Mouse (Mus musculus): ENCODE data around the gene Stam. TPM values are rescaled to one million over a fixed set of nuclear protein-coding genes. Genes with fewer than 3 reads are reported as not detected.
"Not testable (repeated sequence)": the region's sequence is repeated elsewhere in the genome, so short reads cannot be mapped to it uniquely, and the experiment has no call there.

Stam gene
- polyA plus RNA-seq, 1 experiment from 2014 or later: 67.0 TPM

DNA sequence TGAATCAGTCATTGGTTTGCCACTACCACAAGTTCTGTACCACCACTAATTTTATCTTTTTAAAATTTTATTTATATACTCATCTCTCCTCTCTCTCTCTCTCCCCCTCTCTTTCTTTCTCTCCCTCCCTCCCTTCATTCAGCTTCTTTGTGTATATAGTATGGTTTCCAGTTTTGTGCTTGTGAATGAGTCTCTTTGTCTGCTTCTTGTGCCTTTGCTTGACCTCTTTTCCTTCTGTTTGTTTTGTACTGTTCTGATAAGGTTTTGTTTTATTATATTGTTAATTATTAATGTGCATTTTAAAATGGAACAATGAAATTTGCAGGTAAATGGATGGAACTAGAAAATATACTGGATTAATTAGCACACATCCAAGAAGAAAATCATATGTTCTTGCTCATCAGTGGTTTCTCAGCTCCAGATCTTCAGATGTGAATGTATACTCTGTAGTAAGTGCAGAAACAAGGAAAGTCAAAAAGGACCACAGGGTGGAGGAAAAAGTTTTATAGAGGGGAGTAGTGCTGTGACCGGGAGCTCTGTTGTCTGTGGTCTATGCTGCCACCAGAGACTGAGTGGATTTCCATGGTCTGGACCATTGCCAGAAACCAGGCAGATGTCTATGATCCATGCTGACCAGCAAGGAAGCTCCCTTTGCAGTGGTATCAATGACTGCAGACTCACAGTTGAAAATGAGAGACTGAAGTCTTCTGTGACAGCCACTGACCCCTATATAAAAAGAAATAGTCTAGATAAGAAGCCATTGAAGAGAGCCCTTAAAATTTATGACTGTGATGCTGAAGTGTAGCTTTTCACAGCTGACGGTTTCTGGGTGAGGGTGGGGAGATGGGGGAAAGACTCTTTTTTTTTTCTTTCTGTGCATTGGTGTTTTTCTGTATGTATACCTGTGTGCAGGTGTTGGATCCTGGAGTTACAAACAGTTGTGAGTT is 7.9 kb upstream of the Stam start:
- H3K9me3 ChIP-seq (replicated peaks): no peaks in the 10 kb centered on the region
- H3K27ac ChIP-seq: no peak overlapping the region
- ATAC-seq (replicated peaks; ENCODE audit: low FRiP score): no peak
- no peak overlapping the region for H3K9ac ChIP-seq
- H3K4me2 ChIP-seq: no peak overlapping the region
- no peaks in the 10 kb centered on the region for H3K27me3 ChIP-seq
- no peaks in the 10 kb centered on the region for H3K36me3 ChIP-seq
- no peaks in the 10 kb centered on the region for H3K4me1 ChIP-seq
- H3K4me3 ChIP-seq (replicated peaks): no peak overlapping the region
- WGBS: 29% methylated on average over 2 of the region's 2 CpGs

DNA sequence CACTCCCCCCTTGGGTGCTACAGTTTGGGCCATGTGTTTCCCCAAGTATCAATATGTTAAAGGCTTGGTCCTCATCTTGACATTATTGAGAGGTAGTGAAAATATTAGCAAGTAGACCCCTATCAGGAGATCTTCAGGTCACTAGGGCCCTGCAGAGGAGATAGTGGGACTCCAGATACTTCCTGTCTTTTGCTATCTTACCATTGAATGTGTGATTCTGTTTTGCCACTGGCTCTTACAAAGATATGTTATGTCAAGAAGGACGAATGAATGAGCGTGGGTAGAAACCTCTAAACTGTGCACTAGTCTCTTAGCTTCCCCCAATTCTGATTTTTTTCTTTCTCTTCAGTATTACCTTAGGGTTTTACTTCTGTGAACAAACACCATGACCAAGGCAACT is 4.9 kb upstream of the Stam start:
- no peak overlapping the region for H3K4me3 ChIP-seq (replicated peaks)
- no peaks in the 10 kb centered on the region for H3K36me3 ChIP-seq
- no peaks in the 10 kb centered on the region for H3K9me3 ChIP-seq (replicated peaks)
- H3K27me3 ChIP-seq: no peaks in the 10 kb centered on the region
- 89% methylated on average over 2 of the region's 2 CpGs for WGBS
- no peak overlapping the region for H3K4me2 ChIP-seq
- no peak overlapping the region for H3K27ac ChIP-seq
- 0 out of 2 replicates have a peak, but pooled peaks cover 6% of the 10 kb centered on the region for H3K4me1 ChIP-seq
- no peak for ATAC-seq (replicated peaks; ENCODE audit: low FRiP score)
- no peak overlapping the region for H3K9ac ChIP-seq

DNA sequence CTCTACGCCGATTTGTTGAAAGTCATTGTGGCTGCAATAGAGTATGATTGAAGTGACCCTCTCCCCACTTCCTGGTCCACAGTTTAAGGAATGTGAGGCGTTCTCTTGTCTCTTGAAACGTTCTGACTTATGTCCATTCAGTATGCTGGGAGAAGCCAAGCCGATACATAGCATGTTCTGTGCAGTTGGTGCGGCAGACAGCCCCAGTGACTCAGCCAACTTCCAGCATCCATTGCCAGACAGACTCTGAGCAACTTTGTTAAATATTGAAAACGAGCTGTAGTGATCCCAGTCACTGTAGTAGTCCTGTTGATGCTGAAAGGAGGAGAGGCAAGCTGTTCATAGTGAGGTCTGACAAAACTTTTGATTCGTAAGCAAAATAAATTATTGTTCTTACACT is 3.4 kb upstream of the Stam start:
- no peaks in the 10 kb centered on the region for H3K36me3 ChIP-seq
- 78% methylated on average over 8 of the region's 8 CpGs for WGBS

DNA sequence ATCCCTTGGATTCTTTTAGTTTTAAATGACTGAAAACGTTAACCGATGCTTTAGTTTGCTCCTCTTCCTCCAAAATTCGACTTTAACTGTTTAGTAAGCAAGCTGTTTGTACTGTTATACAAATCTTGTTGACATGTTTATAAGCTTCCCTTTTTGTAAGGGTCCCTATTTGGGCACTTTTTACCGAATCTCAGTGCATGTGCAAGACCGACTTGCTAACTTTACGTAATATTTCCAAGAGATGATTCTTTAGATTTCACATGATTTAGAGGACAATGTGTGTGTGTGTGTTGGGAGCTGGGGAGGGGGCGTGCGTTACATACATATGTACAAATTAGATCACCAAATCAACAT is 913 bp upstream of the Stam start:
- H3K9me3 ChIP-seq (replicated peaks): no peaks in the 10 kb centered on the region

More for the DNA sequence above, 3.4 kb upstream of the Stam start:
- no peak overlapping the region for H3K9ac ChIP-seq
- H3K4me3 ChIP-seq (replicated peaks): no peak overlapping the region
- no peak overlapping the region for H3K4me2 ChIP-seq
- H3K4me1 ChIP-seq: peaks cover 14% of the 10 kb centered on the region
- no peak overlapping the region for H3K27ac ChIP-seq
- H3K27me3 ChIP-seq: no peaks in the 10 kb centered on the region
- ATAC-seq (replicated peaks; ENCODE audit: low FRiP score): no peak
- no peaks in the 10 kb centered on the region for H3K9me3 ChIP-seq (replicated peaks)

DNA sequence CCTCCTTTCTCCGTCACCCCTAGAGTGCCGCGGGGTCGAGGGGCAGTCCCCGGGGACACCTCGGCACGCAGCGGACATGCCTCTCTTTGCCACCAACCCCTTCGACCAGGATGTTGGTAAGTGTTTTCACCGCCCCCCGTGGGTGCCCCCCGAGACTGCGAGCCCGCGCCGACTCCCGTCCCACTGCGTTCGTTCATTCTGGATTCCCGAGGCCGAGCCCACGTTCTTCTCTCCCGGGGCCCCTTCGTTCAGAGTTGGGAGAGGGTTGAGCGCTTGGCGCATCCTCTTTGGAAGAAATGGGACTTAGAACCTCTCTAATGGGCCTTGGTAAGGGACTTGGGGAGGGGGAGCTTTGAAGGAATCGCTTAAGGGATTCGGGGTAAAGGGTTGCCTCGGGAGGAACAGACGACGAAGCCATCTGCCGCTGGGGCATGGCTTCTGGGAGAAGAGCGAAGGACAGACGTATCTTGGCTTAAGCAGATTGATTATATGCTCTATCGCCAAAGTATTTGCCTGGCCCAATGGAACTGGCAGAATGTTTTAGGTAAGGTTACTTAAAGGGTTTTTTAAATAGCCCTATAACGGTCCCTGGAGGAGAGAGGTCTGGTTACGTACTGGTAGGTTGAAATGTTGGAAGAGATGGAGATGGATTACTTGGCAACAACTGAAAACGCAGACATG is 463 bp downstream of the Stam start:
- no peaks in the 10 kb centered on the region for H3K27me3 ChIP-seq

More for the DNA sequence above, 913 bp upstream of the Stam start:
- Histone ChIP-seq H3K4me3 (replicated peaks) (peak overlapping the region; percentile 89), H3K36me3 (no peaks in the 10 kb centered on the region), H3K4me1 (peaks cover 23% of the 10 kb centered on the region), H3K4me2 (peak overlapping the region; percentile 68), H3K9ac (peak overlapping the region; percentile 92), H3K27me3 (no peaks in the 10 kb centered on the region), H3K27ac (peak overlapping the region; percentile 97)
- WGBS: 11% methylated on average over 8 of the region's 8 CpGs
- ATAC-seq (replicated peaks; ENCODE audit: low FRiP score): no peak

DNA sequence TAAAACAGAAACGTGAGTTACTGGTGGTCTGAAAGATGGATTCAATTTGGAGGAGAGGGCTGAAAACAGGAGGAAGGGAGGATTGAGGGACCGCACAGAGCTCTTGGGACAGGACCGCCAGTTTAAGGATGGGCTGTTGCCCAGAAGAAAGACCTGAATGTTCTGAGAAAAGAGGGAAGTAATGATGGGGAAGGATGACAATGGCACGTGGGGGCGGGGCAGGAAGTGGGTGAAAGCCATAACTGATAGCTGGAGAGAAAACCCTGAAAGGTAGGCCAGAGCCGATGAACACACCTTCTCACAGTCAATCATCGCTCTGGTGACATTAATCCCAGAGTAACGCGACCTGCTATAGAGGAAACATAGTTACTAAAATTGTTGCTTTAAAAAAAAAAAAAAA is 4.6 kb downstream of the Stam start:
- H3K4me1 ChIP-seq: peaks cover 18% of the 10 kb centered on the region
- H3K9ac ChIP-seq; H3K9me3 ChIP-seq (replicated peaks); ATAC-seq (replicated peaks; ENCODE audit: low FRiP score); H3K27ac ChIP-seq; H3K27me3 ChIP-seq; H3K4me2 ChIP-seq; H3K36me3 ChIP-seq; H3K4me3 ChIP-seq (replicated peaks): not testable (repeated sequence)
- 93% methylated on average over 9 of the region's 9 CpGs for WGBS

More for the DNA sequence above, 463 bp downstream of the Stam start:
- H3K4me3 ChIP-seq (replicated peaks): peak overlapping the region; percentile 89
- WGBS: under 1% methylated on average over 38 of the region's 38 CpGs
- ATAC-seq (replicated peaks; ENCODE audit: low FRiP score): no peak; the same call in 1 of the 2 replicates
- peak overlapping the region; percentile 92 for H3K9ac ChIP-seq
- peak overlapping the region; percentile 97 for H3K27ac ChIP-seq
- H3K4me1 ChIP-seq: peaks cover 23% of the 10 kb centered on the region
- no peaks in the 10 kb centered on the region for H3K36me3 ChIP-seq
- H3K9me3 ChIP-seq (replicated peaks): no peaks in the 10 kb centered on the region
- H3K4me2 ChIP-seq: peak overlapping the region; percentile 68

DNA sequence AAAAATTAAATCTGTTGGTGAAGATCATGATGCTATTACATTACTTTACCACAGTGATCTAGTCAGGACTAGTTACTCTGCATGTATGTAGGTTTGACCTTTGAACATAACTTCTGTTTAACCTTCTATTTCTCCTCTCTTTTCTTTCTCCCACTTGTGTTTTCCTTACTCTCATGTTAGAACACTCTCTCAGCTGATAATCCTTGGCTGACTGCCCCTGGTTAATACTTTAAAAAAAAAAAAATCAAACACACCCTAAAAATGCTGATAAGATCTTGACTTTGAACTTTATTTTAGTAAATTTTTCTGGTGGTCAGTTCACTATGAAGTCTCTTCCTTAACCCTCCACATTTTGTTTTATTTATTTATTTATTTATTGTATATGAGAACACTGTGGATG is 26.6 kb downstream of the Stam start:
- no peak overlapping the region for H3K4me3 ChIP-seq (replicated peaks)
- no peak overlapping the region for H3K27ac ChIP-seq
- H3K36me3 ChIP-seq: peaks cover 18% of the 10 kb centered on the region
- H3K27me3 ChIP-seq: no peaks in the 10 kb centered on the region
- H3K4me1 ChIP-seq: no peaks in the 10 kb centered on the region
- no peak overlapping the region for H3K9ac ChIP-seq
- ATAC-seq (replicated peaks; ENCODE audit: low FRiP score): no peak
- H3K9me3 ChIP-seq (replicated peaks): no peaks in the 10 kb centered on the region; the same call in 1 of the 2 replicates
- no peak overlapping the region for H3K4me2 ChIP-seq

DNA sequence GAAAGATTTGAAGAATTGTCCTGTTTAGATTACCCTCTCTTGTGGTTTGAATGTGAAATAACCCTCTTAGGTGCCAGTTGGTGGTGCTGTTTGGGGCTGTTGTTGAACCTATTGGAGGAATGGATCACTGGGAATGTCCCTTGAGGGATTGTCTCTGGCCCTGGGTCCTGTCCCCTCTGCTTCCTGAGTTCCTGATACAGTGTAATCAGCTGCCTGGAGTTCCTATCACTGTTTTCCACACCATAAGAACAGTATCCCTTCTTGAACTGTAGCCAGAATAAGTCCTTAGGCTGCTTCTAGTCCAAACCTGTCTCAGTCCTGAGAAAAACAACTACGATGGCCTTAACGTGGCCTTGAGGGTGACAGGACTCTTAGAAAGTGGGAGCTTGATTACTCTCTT is 28.7 kb downstream of the Stam start:
- no peak for ATAC-seq (replicated peaks; ENCODE audit: low FRiP score)
- 88% methylated on average over 2 of the region's 2 CpGs for WGBS
- no peaks in the 10 kb centered on the region for H3K9me3 ChIP-seq (replicated peaks)
- no peak overlapping the region for H3K4me2 ChIP-seq
- H3K4me3 ChIP-seq (replicated peaks): no peak overlapping the region
- H3K36me3 ChIP-seq: peaks cover 14% of the 10 kb centered on the region
- no peaks in the 10 kb centered on the region for H3K27me3 ChIP-seq
- no peak overlapping the region for H3K27ac ChIP-seq
- H3K4me1 ChIP-seq: no peaks in the 10 kb centered on the region
- H3K9ac ChIP-seq: no peak overlapping the region

DNA sequence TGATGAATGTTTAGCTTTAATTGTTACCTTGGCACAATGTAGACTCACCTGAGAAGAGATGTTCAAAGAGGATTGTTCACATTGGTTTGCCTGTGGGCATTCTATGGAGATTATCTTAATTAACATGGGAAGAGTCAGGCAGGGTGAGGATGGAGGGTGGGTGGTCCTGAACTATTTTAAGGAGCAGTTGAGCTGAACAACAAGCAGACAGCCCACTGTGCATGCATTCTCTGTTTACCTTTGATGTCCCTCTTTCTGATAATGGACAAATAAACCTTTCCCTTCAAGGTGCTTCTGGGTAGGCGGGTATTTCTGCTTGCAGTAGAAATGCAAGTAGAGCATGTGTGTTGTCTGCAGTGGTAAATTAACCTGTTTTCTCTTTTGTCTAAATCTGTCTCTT is 30.0 kb downstream of the Stam start:
- ATAC-seq (replicated peaks; ENCODE audit: low FRiP score): no peak
- Histone ChIP-seq H3K36me3 (peaks cover 14% of the 10 kb centered on the region), H3K27me3 (no peaks in the 10 kb centered on the region), H3K4me3 (replicated peaks) (no peak overlapping the region), H3K9ac (no peak overlapping the region), H3K4me2 (no peak overlapping the region), H3K27ac (no peak overlapping the region), H3K4me1 (no peaks in the 10 kb centered on the region), H3K9me3 (replicated peaks) (no peaks in the 10 kb centered on the region)
- 87% methylated on average over 1 of the region's 1 CpGs for WGBS

DNA sequence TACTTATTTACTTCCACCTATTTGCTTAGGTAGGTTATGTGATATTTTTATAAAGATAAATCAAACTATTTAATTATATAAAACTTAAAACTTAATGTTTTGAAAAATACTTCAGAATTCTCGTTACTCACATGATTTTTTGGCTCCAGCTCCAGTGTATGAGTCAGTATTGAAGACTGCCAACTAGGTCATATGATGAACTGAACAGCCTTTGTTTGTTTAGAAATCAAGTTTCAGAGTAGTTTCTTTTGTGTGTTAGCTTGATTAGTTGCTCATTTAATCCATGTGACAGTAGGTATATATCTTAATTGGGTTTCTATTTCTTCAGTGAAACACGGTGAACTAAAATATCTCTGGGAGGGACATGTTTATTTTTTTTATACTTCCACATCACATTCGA is 33.8 kb downstream of the Stam start:
- no peak for ATAC-seq (replicated peaks; ENCODE audit: low FRiP score)
- no peaks in the 10 kb centered on the region for H3K27me3 ChIP-seq
- no peaks in the 10 kb centered on the region for H3K4me1 ChIP-seq
- H3K27ac ChIP-seq: no peak overlapping the region
- WGBS: 60% methylated on average over 3 of the region's 3 CpGs
- H3K4me2 ChIP-seq: no peak overlapping the region
- H3K9ac ChIP-seq: no peak overlapping the region
- H3K9me3 ChIP-seq (replicated peaks): no peaks in the 10 kb centered on the region
- H3K36me3 ChIP-seq: peaks cover 13% of the 10 kb centered on the region
- H3K4me3 ChIP-seq (replicated peaks): no peak overlapping the region

DNA sequence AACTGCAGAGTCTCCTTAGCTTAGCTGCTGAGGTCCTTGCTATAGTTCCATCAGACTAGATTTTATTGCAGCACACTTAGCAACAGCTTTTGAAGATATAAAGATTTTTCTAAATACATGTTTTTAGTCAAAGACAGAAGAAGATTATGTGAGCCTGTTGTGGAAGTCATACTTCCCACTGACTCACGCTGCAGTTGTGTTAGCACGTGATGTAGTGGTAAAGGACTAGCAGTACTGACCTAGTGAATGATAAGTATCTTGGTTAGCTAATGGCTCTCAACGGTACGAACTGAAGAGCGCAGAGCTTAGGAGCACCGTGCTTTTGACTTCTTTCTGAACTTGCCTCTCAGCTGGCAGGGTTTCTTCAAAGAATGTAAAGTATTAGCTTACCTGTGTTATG is 52.5 kb downstream of the Stam start:
- Histone ChIP-seq H3K9ac (no peak overlapping the region), H3K9me3 (replicated peaks) (no peaks in the 10 kb centered on the region), H3K4me2 (no peak overlapping the region), H3K4me1 (no peaks in the 10 kb centered on the region), H3K4me3 (replicated peaks) (no peak overlapping the region), H3K36me3 (peaks cover 29% of the 10 kb centered on the region), H3K27me3 (no peaks in the 10 kb centered on the region), H3K27ac (no peak overlapping the region)
- ATAC-seq (replicated peaks; ENCODE audit: low FRiP score): no peak
- WGBS: 89% methylated on average over 6 of the region's 6 CpGs

DNA sequence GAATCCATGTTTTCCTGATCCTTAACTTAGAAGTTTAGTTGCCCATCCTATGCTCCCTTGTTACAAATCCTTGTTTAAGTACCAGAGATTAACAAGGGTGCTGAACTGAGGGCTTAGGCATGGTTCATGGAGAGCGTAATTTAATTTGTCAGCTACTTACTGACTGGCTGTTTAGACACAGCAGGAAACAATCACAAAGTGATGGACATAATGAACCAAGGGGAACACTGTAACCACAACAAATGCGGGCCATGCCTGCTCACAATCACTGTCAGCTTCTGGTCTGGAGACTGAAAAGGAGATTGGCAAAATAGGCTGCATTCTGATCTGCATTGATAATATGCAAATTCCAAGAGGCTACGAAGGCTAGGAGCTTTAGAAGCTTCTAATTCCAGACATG is 53.7 kb downstream of the Stam start:
- Histone ChIP-seq H3K36me3 (peaks cover 39% of the 10 kb centered on the region), H3K9me3 (replicated peaks) (no peaks in the 10 kb centered on the region), H3K9ac (no peak overlapping the region), H3K27ac (no peak overlapping the region), H3K4me1 (no peaks in the 10 kb centered on the region), H3K27me3 (no peaks in the 10 kb centered on the region), H3K4me2 (no peak overlapping the region), H3K4me3 (replicated peaks) (no peak overlapping the region)
- 80% methylated on average over 3 of the region's 3 CpGs for WGBS
- no peak for ATAC-seq (replicated peaks; ENCODE audit: low FRiP score)

Measured in kidney, embryonic 15.5 days (tissue).